Mouse (Mus musculus) testis, adult 2 months (tissue): ENCODE results near the gene Klrb1f. TPM values are rescaled to one million over a fixed set of nuclear protein-coding genes. Genes with fewer than 3 reads are reported as not detected.

Source experiments
- H3K27ac ChIP-seq: fragments of 200-500 bp; 2 replicates; pipeline ENCODE4 v1.5.1; 2012; ENCODE audit warnings: low read depth, low read length; ENCODE audit not compliant: control insufficient read depth, insufficient read depth
- H3K27me3 ChIP-seq: fragments of 200-500 bp; 2 replicates; pipeline ENCODE4 v1.6.1; 2012; ENCODE audit warnings: mild to moderate bottlenecking, low read length, moderate library complexity; ENCODE audit not compliant: control insufficient read depth, insufficient read depth
- H3K36me3 ChIP-seq: fragments of 200-500 bp; 2 replicates; pipeline ENCODE4 v1.6.1; 2012; ENCODE audit warnings: mild to moderate bottlenecking, low read length; ENCODE audit not compliant: control insufficient read depth, insufficient read depth
- H3K4me1 ChIP-seq: fragments of 200-500 bp; 2 replicates; pipeline ENCODE4 v1.6.1; 2012; ENCODE audit warnings: low read length; ENCODE audit not compliant: control insufficient read depth, insufficient read depth
- H3K4me3 ChIP-seq: fragments of 200-500 bp; 2 replicates; pipeline ENCODE4 v1.5.1; 2012; ENCODE audit warnings: low read depth, mild to moderate bottlenecking, low read length, moderate library complexity, mixed read lengths; ENCODE audit not compliant: control insufficient read depth
- CTCF ChIP-seq: fragments of 200-500 bp; IDR thresholded peaks from 2 replicates; pipeline ENCODE4 v1.5.1; 2012; ENCODE audit warnings: low read depth, mild to moderate bottlenecking, inconsistent platforms, low read length, moderate library complexity; ENCODE audit not compliant: control insufficient read depth, insufficient read depth, insufficient replicate concordance
- POLR2A ChIP-seq: fragments of 200-500 bp; IDR thresholded peaks from 2 replicates; pipeline ENCODE4 v1.6.1; 2012; ENCODE audit warnings: low read depth, mild to moderate bottlenecking, inconsistent platforms, low read length, moderate library complexity; ENCODE audit not compliant: control insufficient read depth
- polyA plus RNA-seq: library from polyadenylated mRNA; depleted of rRNA; stranded (reverse); fragments of >200 nt; gene quantifications from 2 replicates; pipeline ENCODE4 v1.2.3, GENCODE M21; 2012

Klrb1f gene
- polyA plus RNA-seq, 1 experiment, result not detected

- Histone ChIP-seq H3K4me3 (no peak overlapping the region), H3K27ac (no peak overlapping the region), H3K36me3 (no peaks in the 10 kb centered on the region), H3K27me3 (no peaks in the 10 kb centered on the region), H3K4me1 (no peaks in the 10 kb centered on the region)
- TF ChIP-seq POLR2A (no peak), CTCF (no peak)
Observed at GRCm38 (mm10) chr6:129012966-129013365, 32.7 kb upstream of the Klrb1f start.

GRCm38 (mm10) chr6:129013762-129014276, 31.9 kb upstream of the Klrb1f start:
- no peak overlapping the region for H3K27ac ChIP-seq
- TF ChIP-seq POLR2A, result no peak
- TF ChIP-seq CTCF, result no peak
- no peaks in the 10 kb centered on the region for H3K36me3 ChIP-seq
- no peaks in the 10 kb centered on the region for H3K4me1 ChIP-seq
- no peaks in the 10 kb centered on the region for H3K27me3 ChIP-seq
- no peak overlapping the region for H3K4me3 ChIP-seq

- no peaks in the 10 kb centered on the region for H3K4me1 ChIP-seq
- no peak overlapping the region for H3K27ac ChIP-seq
- H3K27me3 ChIP-seq, result no peaks in the 10 kb centered on the region
- no peak overlapping the region for H3K4me3 ChIP-seq
- no peaks in the 10 kb centered on the region for H3K36me3 ChIP-seq
- TF ChIP-seq CTCF (no peak), POLR2A (no peak)
Observed at GRCm38 (mm10) chr6:129014399-129014798, 31.3 kb upstream of the Klrb1f start.

- Histone ChIP-seq H3K4me1 (no peaks in the 10 kb centered on the region), H3K27ac (no peak overlapping the region), H3K36me3 (no peaks in the 10 kb centered on the region), H3K4me3 (no peak overlapping the region), H3K27me3 (no peaks in the 10 kb centered on the region)
- TF ChIP-seq CTCF (no peak), POLR2A (no peak)
Observed at GRCm38 (mm10) chr6:129027451-129028248, 18.1 kb upstream of the Klrb1f start.

- no peak overlapping the region for H3K4me3 ChIP-seq
- no peaks in the 10 kb centered on the region for H3K4me1 ChIP-seq
- no peak overlapping the region for H3K27ac ChIP-seq
- H3K27me3 ChIP-seq, result no peaks in the 10 kb centered on the region
- TF ChIP-seq CTCF (no peak), POLR2A (no peak)
- no peaks in the 10 kb centered on the region for H3K36me3 ChIP-seq
Observed at GRCm38 (mm10) chr6:129030175-129030824, 15.4 kb upstream of the Klrb1f start.

- H3K27ac ChIP-seq, result no peak overlapping the region
- H3K4me3 ChIP-seq, result no peak overlapping the region
- no peak for TF ChIP-seq POLR2A
- no peak for TF ChIP-seq CTCF
- no peaks in the 10 kb centered on the region for H3K36me3 ChIP-seq
- H3K27me3 ChIP-seq, result no peaks in the 10 kb centered on the region
- no peaks in the 10 kb centered on the region for H3K4me1 ChIP-seq
Observed at GRCm38 (mm10) chr6:129030964-129031363, 14.7 kb upstream of the Klrb1f start.

GRCm38 (mm10) chr6:129033397-129033796, 12.3 kb upstream of the Klrb1f start:
- H3K4me1 ChIP-seq, result no peaks in the 10 kb centered on the region
- TF ChIP-seq POLR2A (no peak), CTCF (no peak)
- no peaks in the 10 kb centered on the region for H3K36me3 ChIP-seq
- H3K4me3 ChIP-seq, result no peak overlapping the region
- no peaks in the 10 kb centered on the region for H3K27me3 ChIP-seq
- H3K27ac ChIP-seq, result no peak overlapping the region
